Mouse (Mus musculus) kidney, postnatal 0 days (tissue): Measurements from ENCODE around the gene Slc5a5. TPM values are rescaled to one million over a fixed set of nuclear protein-coding genes. Genes with fewer than 3 reads are reported as not detected.

Experiments
- ATAC-seq: fragments of 200-750 bp; cut with Nextera tagmentation; replicated peaks from 2 replicates; pipeline ENCODE4 v1.8.0; 2017; ENCODE audit warnings: low read depth, moderate number of reproducible peaks, moderate TSS enrichment, moderate library complexity; ENCODE audit not compliant: low FRiP score
- DNase-seq: peaks from one replicate; pipeline ENCODE4 v3.0.0-alpha.2; 2016; ENCODE audit warnings: low spot score
- H3K27ac ChIP-seq: fragments of 300-500 bp; sonication (generic); 2 replicates; pipeline ENCODE4 v1.5.1; 2014; ENCODE audit warnings: mild to moderate bottlenecking
- H3K27me3 ChIP-seq: fragments of 300-500 bp; sonication (generic); 2 replicates; pipeline ENCODE4 v1.6.1; 2014; ENCODE audit warnings: low read length, mixed read lengths; ENCODE audit not compliant: insufficient read depth
- H3K36me3 ChIP-seq: fragments of 300-500 bp; sonication (generic); 2 replicates; pipeline ENCODE4 v1.6.1; 2014; ENCODE audit warnings: low read length, mixed read lengths; ENCODE audit not compliant: insufficient read depth
- H3K4me1 ChIP-seq: fragments of 300-500 bp; sonication (generic); replicated peaks from 2 replicates; pipeline ENCODE4 v1.6.1; 2014; ENCODE audit warnings: antibody characterized with exemption, low read length, mixed read lengths; ENCODE audit not compliant: insufficient read depth
- H3K4me2 ChIP-seq: fragments of 300-500 bp; sonication (generic); 2 replicates; pipeline ENCODE4 v1.6.1; 2014; ENCODE audit warnings: mild to moderate bottlenecking, low read length, moderate library complexity, mixed read lengths
- H3K4me3 ChIP-seq: fragments of 300-500 bp; sonication (generic); replicated peaks from 2 replicates; pipeline ENCODE4 v1.5.1; 2014; ENCODE audit warnings: low read depth, low read length
- H3K9ac ChIP-seq: fragments of 300-500 bp; sonication (generic); 2 replicates; pipeline ENCODE4 v1.6.1; 2014; ENCODE audit warnings: low read depth, low read length
- H3K9me3 ChIP-seq: fragments of 300-500 bp; sonication (generic); replicated peaks from 2 replicates; pipeline ENCODE4 v1.6.1; 2016; ENCODE audit warnings: low read length, inconsistent platforms, mixed read lengths
- CTCF ChIP-seq: IDR thresholded peaks from 2 replicates; pipeline ENCODE4 v1.5.1; 2016; ENCODE audit warnings: antibody characterized with exemption, low read depth, mild to moderate bottlenecking, moderate library complexity
- WGBS: fragments of 180-500 bp; shearing (Covaris S2); extraction: QIAGEN DNeasy Blood & Tissue Kit; methylation state at CpG from one replicate; pipeline ENCODE4 v1.1.7; 2014; 5-methylcytosine and 5-hydroxymethylcytosine counted together
- polyA plus RNA-seq: library from polyadenylated mRNA; unstranded; fragments of >200 nt; fragmentation: Nextera tagmentation; extraction: Ambion mirVana; gene quantifications from 2 replicates; pipeline ENCODE4 v1.2.1, GENCODE M21; 2015

Gene Slc5a5
- polyA plus RNA-seq, 1 experiment from 2014 or later: 0.11 TPM

DNA sequence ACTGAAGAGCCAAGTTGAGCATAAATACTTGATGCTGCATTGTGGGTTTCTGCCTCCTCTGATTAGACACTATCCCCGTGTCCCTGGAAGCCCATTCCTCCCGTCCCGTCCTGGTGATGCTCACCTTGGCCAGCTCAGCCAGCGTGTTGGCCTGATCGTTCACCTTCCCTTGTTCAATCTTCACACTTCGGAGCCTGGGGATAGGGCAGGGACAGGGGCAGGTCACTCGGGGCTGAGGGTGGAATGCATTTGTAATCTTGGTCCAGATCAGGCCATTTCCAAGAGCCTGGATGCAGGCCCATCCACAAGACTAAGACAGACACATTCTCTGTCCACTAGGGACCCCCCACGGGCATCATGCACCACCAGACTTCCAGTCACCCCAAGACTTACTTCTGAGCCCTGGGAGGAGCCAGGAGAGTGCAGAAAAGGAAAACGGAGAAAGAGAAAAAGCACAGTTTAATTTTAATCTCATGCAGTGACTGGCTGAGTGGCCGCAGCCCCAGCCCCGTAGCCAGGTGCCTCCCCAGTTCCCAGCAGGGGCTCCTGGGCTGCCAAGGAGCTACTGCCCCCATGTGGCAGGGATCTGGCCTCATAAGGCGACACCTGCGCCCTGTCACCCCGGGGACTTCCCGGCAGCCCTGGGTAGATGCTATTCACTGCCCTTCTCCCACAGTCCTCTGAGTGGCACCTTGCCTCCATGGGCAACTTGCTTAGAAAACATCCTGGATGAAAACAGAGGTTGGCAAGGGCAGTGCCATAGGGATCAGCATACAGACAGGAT lies 46.0 kb downstream of the Slc5a5 start:
- 53% methylated on average over 15 of the region's 15 CpGs for WGBS
- ATAC-seq (no peak), DNase-seq (no peak)
- Histone ChIP-seq H3K27ac (no peak overlapping the region), H3K9ac (peak overlapping the region; percentile 13; the same call in 1 of the 2 replicates), H3K4me2 (no peak overlapping the region), H3K9me3 (no peaks in the 10 kb centered on the region), H3K4me3 (no peak overlapping the region), H3K36me3 (no peaks in the 10 kb centered on the region), H3K4me1 (no peaks in the 10 kb centered on the region), H3K27me3 (no peaks in the 10 kb centered on the region; the same call in 1 of the 2 replicates)
- peak; percentile 37 for TF ChIP-seq CTCF

DNA sequence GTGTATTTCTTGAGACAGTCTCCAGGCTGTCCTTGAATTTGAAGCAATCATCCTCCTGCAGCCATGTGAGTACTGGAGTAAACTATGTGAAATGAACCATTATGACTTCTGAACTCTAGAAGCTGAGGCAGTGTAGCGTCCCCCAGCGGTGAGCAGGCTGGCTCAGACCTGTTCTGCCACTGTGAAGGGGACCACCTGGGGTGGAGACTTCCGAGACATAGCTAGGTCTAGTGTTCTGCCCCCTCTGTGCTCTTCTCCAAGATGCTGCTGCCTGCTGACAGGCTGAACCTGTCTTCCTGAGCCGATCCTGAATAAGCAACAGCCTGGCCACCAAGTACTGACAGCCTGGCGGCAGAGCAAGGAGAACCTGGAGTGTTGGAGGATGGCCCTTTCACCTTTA lies 47.4 kb downstream of the Slc5a5 start:
- ATAC-seq (no peak), DNase-seq (no peak)
- no peak overlapping the region for H3K9ac ChIP-seq
- no peaks in the 10 kb centered on the region for H3K36me3 ChIP-seq
- no peak overlapping the region for H3K4me3 ChIP-seq
- no peak overlapping the region for H3K27ac ChIP-seq
- H3K9me3 ChIP-seq: no peaks in the 10 kb centered on the region
- no peak overlapping the region for H3K4me2 ChIP-seq
- no peak for TF ChIP-seq CTCF
- WGBS: 43% methylated on average over 5 of the region's 5 CpGs
- no peaks in the 10 kb centered on the region for H3K4me1 ChIP-seq
- H3K27me3 ChIP-seq: no peaks in the 10 kb centered on the region

DNA sequence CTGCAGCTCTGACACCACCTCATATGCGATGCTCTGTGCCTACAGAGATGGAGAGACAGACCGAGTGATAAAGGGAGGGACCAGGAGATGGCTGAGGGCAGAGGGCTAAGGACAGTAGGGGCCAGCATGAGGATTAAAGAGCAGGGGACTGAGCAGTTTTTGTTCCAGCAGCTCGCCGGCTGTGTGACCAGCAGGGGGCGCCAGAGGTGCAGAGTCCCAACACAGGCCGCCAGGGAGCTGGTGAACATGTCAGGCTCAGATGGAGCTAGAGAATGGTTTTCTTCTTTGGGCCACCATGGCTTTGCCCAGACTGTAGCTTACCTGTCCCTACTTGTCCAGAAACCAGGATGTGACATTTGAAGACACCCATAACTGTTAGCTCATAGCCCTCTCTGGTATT lies 48.0 kb downstream of the Slc5a5 start:
- peak; percentile 99 for TF ChIP-seq CTCF
- no peaks in the 10 kb centered on the region for H3K9me3 ChIP-seq
- H3K4me1 ChIP-seq: no peaks in the 10 kb centered on the region
- H3K27me3 ChIP-seq: no peaks in the 10 kb centered on the region
- no peak for ATAC-seq
- no peak overlapping the region for H3K4me3 ChIP-seq
- DNase-seq: peak; percentile 89
- no peak overlapping the region for H3K4me2 ChIP-seq
- WGBS: 2% methylated on average over 6 of the region's 6 CpGs
- H3K9ac ChIP-seq: no peak overlapping the region
- no peak overlapping the region for H3K27ac ChIP-seq
- no peaks in the 10 kb centered on the region for H3K36me3 ChIP-seq

DNA sequence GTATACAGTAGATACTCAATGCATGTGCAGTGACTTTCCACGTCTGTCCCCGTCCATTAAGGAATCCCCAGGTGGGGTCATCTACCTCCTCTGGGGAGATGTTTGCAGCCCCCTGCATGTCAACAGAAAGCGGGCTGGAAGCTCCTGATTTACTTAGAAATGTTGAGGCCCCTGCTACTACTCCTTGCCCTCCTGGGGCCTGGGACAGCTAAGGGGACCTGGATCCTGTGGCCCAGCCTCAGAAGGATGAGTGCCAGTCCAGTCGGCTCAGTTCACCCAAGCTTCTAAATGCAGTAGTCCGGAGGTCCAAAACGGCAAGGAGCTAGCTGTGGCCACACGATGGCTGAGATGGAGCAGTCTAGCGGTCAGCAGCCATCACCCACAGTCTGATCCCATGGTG lies 48.6 kb downstream of the Slc5a5 start:
- DNase-seq (no peak), ATAC-seq (no peak)
- 83% methylated on average over 8 of the region's 8 CpGs for WGBS
- no peak overlapping the region for H3K4me3 ChIP-seq
- no peaks in the 10 kb centered on the region for H3K27me3 ChIP-seq
- no peak overlapping the region for H3K27ac ChIP-seq
- H3K9ac ChIP-seq: no peak overlapping the region
- no peaks in the 10 kb centered on the region for H3K9me3 ChIP-seq
- H3K36me3 ChIP-seq: no peaks in the 10 kb centered on the region
- no peak overlapping the region for H3K4me2 ChIP-seq
- TF ChIP-seq CTCF: no peak
- no peaks in the 10 kb centered on the region for H3K4me1 ChIP-seq

DNA sequence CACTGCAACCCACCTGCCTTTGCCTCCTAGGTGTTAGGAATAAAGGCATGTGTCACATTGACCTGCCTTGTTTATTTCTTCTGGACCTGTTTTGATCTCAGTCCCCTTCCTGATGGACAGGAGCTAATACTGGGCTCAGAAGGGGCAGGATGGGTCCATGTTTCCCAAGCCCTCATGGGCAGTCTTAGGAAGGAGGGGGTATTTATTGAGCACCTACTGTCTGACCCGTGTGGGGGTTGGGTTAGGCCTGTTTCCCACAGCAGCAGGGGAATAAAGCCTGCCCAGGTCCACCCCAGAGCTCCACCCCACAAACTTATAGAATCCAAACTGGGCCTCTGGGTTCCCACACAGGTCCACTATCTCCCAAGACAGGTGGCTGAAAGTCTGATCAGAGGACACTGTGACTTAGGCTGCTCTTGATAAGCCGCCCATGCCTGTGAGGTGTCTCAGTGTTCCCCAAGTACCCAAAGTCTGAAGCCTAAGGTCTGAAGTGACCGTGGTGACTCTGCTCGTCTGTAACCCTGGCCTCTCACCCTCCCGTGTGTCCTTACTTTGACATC lies 49.3 kb downstream of the Slc5a5 start:
- WGBS: 82% methylated on average over 5 of the region's 5 CpGs
- Histone ChIP-seq H3K4me1 (peaks cover 5% of the 10 kb centered on the region; the same call in 1 of the 2 replicates), H3K27ac (no peak overlapping the region), H3K27me3 (no peaks in the 10 kb centered on the region), H3K9me3 (no peaks in the 10 kb centered on the region), H3K4me3 (no peak overlapping the region), H3K4me2 (no peak overlapping the region), H3K9ac (no peak overlapping the region), H3K36me3 (no peaks in the 10 kb centered on the region)
- TF ChIP-seq CTCF: no peak
- ATAC-seq (no peak), DNase-seq (no peak)

- no peak overlapping the region for H3K27ac ChIP-seq
- no peak for TF ChIP-seq CTCF
- H3K36me3 ChIP-seq: no peaks in the 10 kb centered on the region
- no peak overlapping the region for H3K4me3 ChIP-seq
- no peak overlapping the region for H3K4me2 ChIP-seq
- H3K9me3 ChIP-seq: no peaks in the 10 kb centered on the region
- H3K9ac ChIP-seq: no peak overlapping the region
- 67% methylated on average over 25 of the region's 25 CpGs for WGBS
- ATAC-seq (no peak), DNase-seq (no peak)
- H3K27me3 ChIP-seq: no peaks in the 10 kb centered on the region
- H3K4me1 ChIP-seq: peaks cover 5% of the 10 kb centered on the region; the same call in 1 of the 2 replicates
Observed at GRCm38 (mm10) chr8:70842484-70842883, 50.1 kb downstream of the Slc5a5 start.
